Mouse (Mus musculus) E14TG2a.4 (cell line): ENCODE measurements around the gene Zfp784.

Experiments used
- CTCF ChIP-seq: conservative IDR thresholded peaks from 2 replicates; pipeline ENCODE4 v1.5.1; 2014; ENCODE audit warnings: low read length
- NANOG ChIP-seq: IDR thresholded peaks from 2 replicates; pipeline ENCODE4 v1.6.1; 2014; ENCODE audit warnings: borderline replicate concordance, low read length, mixed read lengths
- POU5F1 ChIP-seq: IDR thresholded peaks from 2 replicates; pipeline ENCODE4 v1.6.1; 2014; ENCODE audit warnings: low read length, borderline replicate concordance

DNA sequence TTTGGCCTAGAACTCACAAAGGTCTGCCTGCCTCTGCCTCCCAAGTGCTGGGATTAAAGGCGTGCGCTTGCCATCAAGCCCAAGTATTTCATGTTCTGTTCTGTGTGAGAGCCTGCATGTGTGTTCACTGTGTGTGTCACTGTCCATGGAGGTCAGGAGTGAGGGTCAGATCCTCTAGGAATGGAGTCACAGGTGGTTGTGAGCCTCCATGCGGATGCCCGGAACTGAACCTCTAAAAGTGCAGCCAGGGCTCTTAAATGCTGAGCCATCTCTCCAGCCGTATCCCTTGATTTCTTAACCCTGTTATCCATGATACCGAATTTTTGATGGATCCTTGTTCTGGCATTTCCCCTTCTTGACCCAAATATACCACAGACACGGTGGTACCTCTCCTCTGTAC is 1.2 kb downstream of the Zfp784 start:
- no peak for TF ChIP-seq CTCF
- TF ChIP-seq NANOG = no peak
- TF ChIP-seq POU5F1 = no peak
